Mouse (Mus musculus) Patski (cell line): Measurements from ENCODE around the gene Wdr11. TPM values are rescaled to one million over a fixed set of nuclear protein-coding genes. Genes with fewer than 3 reads are reported as not detected.
A peak's percentile ranks its signal among the peaks of the same experiment; 100 is the strongest.

ENCODE experiments used
- ATAC-seq: fragments of 100-300 bp; one replicate; pipeline ENCODE4 v1.8.0; 2021
- CTCF ChIA-PET: fragments of 350-600 bp; sonication (Branson Sonifier 250); formaldehyde crosslinking; loops from one replicate; lab custom pipeline; 2022; ENCODE audit warnings: inconsistent platforms; lab: Charles Lee
- POLR2A ChIA-PET: fragments of 350-600 bp; sonication (Branson Sonifier 250); formaldehyde crosslinking; loops from one replicate; lab custom pipeline; 2022; ENCODE audit warnings: antibody characterized with exemption, inconsistent platforms; lab: Charles Lee
- DNase-seq: peaks from one replicate; pipeline ENCODE4 v3.0.0-alpha.2; 2011; ENCODE audit warnings: low read depth, low spot score
- H3K27me3 ChIP-seq: fragments of 371-371 bp; one replicate; pipeline ENCODE4 v1.5.1; 2021
- CTCF ChIP-seq: fragments of 100-300 bp; IDR thresholded peaks from one replicate; pipeline ENCODE4 v1.5.1; 2021
- in situ Hi-C: fragments of 300-500 bp; cut with MboI; formaldehyde crosslinking; loops from 3 replicates; pipeline ENCODE4 v1.11.1; 2018; ENCODE audit warnings: low pct_unique_long_range_greater_than_20kb, mixed read lengths
- polyA plus RNA-seq: library from polyadenylated mRNA; unstranded; gene quantifications from one replicate; pipeline ENCODE4 v1.2.3, GENCODE M21; 2021

Gene Wdr11
- polyA plus RNA-seq, 1 experiment from 2014 or later, result 51.3 TPM

DNA sequence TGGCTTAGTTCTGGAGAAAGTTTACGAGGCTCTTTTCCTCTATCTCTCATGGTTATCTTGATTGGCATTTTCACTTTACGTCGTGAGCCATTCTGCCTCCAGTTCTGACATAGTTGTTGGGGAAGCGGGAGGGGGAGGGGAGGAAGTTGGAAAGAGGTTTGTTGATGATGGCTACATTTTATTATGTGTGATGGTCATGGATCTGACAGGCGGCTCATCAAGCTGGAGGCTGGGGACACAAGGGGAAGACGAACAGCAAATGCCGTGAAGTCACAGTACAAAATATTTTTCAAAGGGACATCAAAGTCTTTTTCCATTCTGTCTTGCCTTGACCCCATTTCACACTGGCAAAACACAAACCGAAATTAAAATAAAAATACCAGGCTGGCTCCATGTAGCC is 86.8 kb downstream of the Wdr11 start:
- no peak for ATAC-seq
- DNase-seq, result no peak
- in situ Hi-C loops, result no loop called here
- ChIA-PET POLR2A (no interaction called here), CTCF (no interaction called here)
- TF ChIP-seq CTCF, result no peak
- no peaks in the 10 kb centered on the region for H3K27me3 ChIP-seq

DNA sequence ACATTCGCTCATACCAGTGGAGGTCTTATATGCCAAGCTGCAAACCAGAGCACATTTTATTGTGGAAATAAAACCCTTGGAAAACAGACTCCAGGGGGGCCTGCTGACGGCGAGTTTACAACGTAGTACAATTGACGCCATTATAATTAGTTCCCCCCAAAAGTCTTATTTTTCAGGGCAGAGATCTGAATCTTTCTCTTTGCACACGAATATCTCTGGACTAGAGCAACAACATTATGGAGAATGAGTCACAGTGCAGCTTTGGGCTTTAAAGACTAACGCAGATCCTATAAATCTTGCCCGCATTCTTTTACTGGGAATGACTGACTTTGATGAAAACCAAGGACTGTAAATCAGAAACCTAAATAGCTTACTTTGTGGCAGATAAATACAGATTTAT is 87.3 kb downstream of the Wdr11 start:
- no peak for TF ChIP-seq CTCF
- CTCF ChIA-PET, result no interaction called here
- H3K27me3 ChIP-seq, result no peaks in the 10 kb centered on the region
- in situ Hi-C loops, result no loop called here
- DNase-seq (no peak), ATAC-seq (no peak)
- POLR2A ChIA-PET, result no interaction called here

DNA sequence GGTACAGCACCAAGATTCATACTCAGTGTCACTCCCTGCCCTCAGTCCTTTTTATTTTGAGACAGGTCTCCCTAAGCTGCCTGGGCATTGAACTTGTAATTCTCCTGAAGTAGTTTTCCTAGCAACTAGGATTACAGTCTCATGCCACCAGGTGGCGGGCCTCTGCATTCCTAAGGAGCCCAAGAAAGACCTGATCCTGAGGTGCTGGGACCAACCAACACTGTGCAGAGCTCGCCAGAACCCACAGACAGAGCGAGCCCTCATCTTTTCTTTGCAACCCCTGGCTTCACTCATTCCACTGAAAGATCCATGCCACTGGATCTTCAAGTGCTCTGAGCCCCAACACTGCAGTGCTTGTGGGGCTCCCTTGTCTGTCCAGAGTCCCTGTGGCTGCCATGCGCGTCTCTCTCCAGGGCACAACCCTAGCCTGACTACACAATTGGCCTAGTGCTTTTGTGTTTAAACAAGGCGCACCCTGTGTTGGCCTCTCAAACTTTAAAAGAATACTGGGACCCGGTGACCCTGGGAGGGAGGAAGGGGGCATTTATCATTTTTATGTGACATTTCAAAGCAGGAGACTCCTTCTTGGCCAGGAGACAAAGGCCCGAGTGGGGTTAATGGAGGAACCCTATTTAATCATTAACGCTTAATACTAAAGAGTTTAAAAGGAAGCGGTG is 89.0 kb downstream of the Wdr11 start:
- ChIA-PET CTCF (interaction anchor here (1.6 kb wide), 1 partner anchor 585 kb away, joined by 4 read pairs; no protein-coding TSS in a partner anchor), POLR2A (interaction anchor here (0.6 to 1.1 kb wide), 3 partner anchors 19 to 567 kb away, joined by 3 read pairs; no protein-coding TSS in a partner anchor)
- ATAC-seq (peak; percentile 77), DNase-seq (peak; percentile 62)
- peak; percentile 78 for TF ChIP-seq CTCF
- in situ Hi-C loops, result no loop called here
- no peaks in the 10 kb centered on the region for H3K27me3 ChIP-seq

DNA sequence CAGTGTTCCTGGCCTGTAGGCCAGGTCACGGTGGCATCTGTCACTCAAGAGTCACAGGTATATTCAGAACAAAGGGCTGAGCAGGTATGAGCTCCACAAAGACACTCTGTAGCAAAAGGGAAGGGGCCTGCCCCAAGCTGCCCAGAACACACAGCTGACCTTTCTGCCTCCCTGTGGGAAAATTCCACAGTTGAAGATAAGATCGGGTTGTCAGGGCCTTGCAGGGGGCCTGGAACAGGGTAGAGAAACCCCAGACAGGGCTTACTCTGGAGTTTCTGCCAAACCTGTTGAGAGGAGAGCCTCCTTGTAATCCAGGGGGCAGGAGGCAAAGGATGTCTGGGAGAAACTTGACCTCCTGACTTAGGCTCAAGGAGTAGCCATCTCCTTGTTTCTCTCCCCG is 90.9 kb downstream of the Wdr11 start:
- ATAC-seq (no peak), DNase-seq (no peak)
- no peaks in the 10 kb centered on the region for H3K27me3 ChIP-seq
- in situ Hi-C loops, result no loop called here
- POLR2A ChIA-PET, result interaction anchor here (0.5 kb wide), 1 partner anchor 608 kb away, joined by 3 read pairs; no protein-coding TSS in a partner anchor
- CTCF ChIA-PET, result interaction anchor here (1.0 to 1.6 kb wide), 3 partner anchors 29 to 583 kb away, joined by 3 to 4 read pairs (median 4); no protein-coding TSS in a partner anchor
- no peak for TF ChIP-seq CTCF

DNA sequence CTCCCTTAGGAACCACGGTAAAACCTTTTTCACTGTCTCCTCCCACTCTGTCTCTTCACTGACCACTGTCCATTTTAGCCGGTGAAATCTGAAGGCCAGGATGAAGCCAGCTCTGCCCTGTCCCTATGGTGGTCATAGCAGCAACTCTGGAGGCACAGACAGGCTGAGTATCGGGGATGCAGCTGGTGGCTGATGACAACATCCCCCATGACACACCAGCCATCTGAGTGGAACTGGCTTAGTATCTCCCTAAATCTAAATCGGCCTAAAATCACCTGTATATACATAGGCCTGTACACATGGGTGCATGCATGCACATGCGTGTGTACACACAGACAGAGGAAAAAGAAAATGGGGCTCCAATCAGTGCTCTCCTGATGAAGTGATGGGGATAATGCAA is 93.7 kb downstream of the Wdr11 start:
- ChIA-PET CTCF (no interaction called here), POLR2A (no interaction called here)
- ATAC-seq (no peak), DNase-seq (no peak)
- in situ Hi-C loops, result no loop called here
- no peak for TF ChIP-seq CTCF
- no peaks in the 10 kb centered on the region for H3K27me3 ChIP-seq
